ENCODE assay signal across 1 mouse cellular context in the genomic region with DNA sequence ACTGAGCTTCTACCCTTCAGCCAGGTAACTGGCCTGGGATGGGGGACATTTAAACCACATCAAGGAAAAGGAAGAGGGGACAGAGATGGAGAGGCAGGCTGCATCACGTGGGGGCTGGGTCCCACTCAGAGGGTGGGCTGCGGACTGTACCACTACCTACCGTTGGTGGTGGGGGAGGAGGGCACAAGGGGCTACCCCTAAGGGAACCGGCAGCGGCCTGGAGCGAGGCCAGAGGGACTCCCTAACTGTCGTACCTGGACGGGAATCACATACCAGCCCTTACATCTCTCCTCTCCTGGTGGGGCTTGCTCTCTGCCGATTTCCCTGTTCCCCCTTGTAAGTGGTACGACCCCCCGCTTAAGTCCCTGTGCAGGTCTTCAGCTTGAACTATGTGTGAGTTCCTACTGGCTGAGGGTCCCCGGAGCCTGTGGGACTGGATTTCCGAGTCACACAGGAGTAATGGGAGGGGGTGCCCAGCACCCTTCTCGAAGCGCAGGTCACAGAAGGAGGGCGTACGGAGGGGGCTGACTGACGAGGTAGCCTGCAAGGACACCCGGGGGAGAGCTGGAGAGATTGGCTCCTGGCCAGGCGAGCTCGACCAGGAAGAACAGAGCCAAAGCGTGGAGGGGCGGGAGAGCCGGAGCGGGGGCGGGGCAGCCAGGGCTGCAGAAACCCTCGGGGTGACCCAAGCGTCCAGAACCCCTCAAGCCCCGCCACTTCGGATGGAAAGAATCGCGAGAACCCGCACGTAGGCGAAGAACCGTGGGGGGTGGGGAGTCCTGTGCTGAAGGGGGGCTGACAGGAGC.
TF ChIP-seq lines count a peak whose summit lies in the region.

No protein-coding gene starts in this region.

TF ChIP-seq in MEL, 35 proteins besides CTCF, POLR2A, EP300 and RAD21:
- TF ChIP-seq ETS1 (IDR thresholded peaks at IDR 0.05; ENCODE audit: low read depth, low read length) (peak; percentile 34; the same call in 1 of the 2 replicates), TAL1 (IDR thresholded peaks at IDR 0.05; ENCODE audit: low read length) (no peak), MYC (IDR thresholded peaks at IDR 0.05; ENCODE audit: low read depth, low read length) (0 out of 2 replicates have a peak, but pooled peaks have one; percentile 14), ZKSCAN1 (IDR thresholded peaks at IDR 0.05; ENCODE audit: low read depth, low read length) (no peak), CHD2 (IDR thresholded peaks at IDR 0.05; ENCODE audit: low read length) (peak; percentile 90), BHLHE40 (IDR thresholded peaks at IDR 0.05; ENCODE audit: borderline replicate concordance, low read depth, low read length) (no peak), ZMIZ1 (IDR thresholded peaks at IDR 0.05; ENCODE audit: low read depth, low read length) (peak; percentile 43), NRF1 (IDR thresholded peaks at IDR 0.05; ENCODE audit: insufficient read depth, low read depth, low read length, poor library complexity, severe bottlenecking) (no peak), GABPA (IDR thresholded peaks at IDR 0.05; ENCODE audit: low read depth, low read length) (no peak), MXI1 (IDR thresholded peaks at IDR 0.05; ENCODE audit: low read depth, low read length) (peak; percentile 31), MYB (IDR thresholded peaks at IDR 0.05; ENCODE audit: low read depth, low read length) (no peak), ZNF384 (IDR thresholded peaks at IDR 0.05; ENCODE audit: low read depth, low read length) (no peak), USF2 (IDR thresholded peaks at IDR 0.05; ENCODE audit: borderline replicate concordance in 1 of 2, insufficient read depth in 1 of 2, low read depth in 1 of 2, low read length in 2 of 2) (peak in 1 of 2 experiments; percentile 67; a peak in 1 of 4 replicates), GATA1 (IDR thresholded peaks at IDR 0.05; ENCODE audit: low read depth, low read length) (no peak), POLR2AphosphoS2 (IDR thresholded peaks at IDR 0.05; ENCODE audit: low read length) (no peak; the same call in 1 of the 2 replicates), NELFE (IDR thresholded peaks at IDR 0.05; ENCODE audit: low read depth, low read length) (peak; percentile 55), KAT2A (conservative IDR thresholded peaks at IDR 0.05; ENCODE audit: low read depth, low read length) (no peak), SIN3A (IDR thresholded peaks at IDR 0.05; ENCODE audit: low read length) (peak; percentile 39; the same call in 1 of the 2 replicates), SMC3 (IDR thresholded peaks at IDR 0.05; ENCODE audit: low read depth, low read length) (no peak), CHD1 (IDR thresholded peaks at IDR 0.05; ENCODE audit: low read depth, low read length) (peak; percentile 99), E2F4 (IDR thresholded peaks at IDR 0.05; ENCODE audit: borderline replicate concordance, low read depth, low read length) (no peak), ELF1 (IDR thresholded peaks at IDR 0.05; ENCODE audit: low read depth, low read length) (peak; percentile 72), MEF2A (IDR thresholded peaks at IDR 0.05; ENCODE audit: extremely low read depth, insufficient replicate concordance, low read depth, low read length, poor library complexity, severe bottlenecking) (no peak), MAZ (IDR thresholded peaks at IDR 0.05; ENCODE audit: low read depth, low read length) (peak; percentile 32), ZC3H11A (IDR thresholded peaks at IDR 0.05; ENCODE audit: low read depth, low read length) (no peak), RCOR1 (IDR thresholded peaks at IDR 0.05; ENCODE audit: low read depth, low read length) (no peak), HCFC1 (IDR thresholded peaks at IDR 0.05; ENCODE audit: low read depth, low read length) (peak; percentile 39; the same call in 1 of the 2 replicates), UBTF (IDR thresholded peaks at IDR 0.05; ENCODE audit: borderline replicate concordance, insufficient read depth, low read depth, low read length) (no peak), TBP (IDR thresholded peaks at IDR 0.05; ENCODE audit: low read depth, low read length) (peak; percentile 57; the same call in 1 of the 2 replicates), JUND (IDR thresholded peaks at IDR 0.05; ENCODE audit: low read depth, low read length) (no peak), USF1 (IDR thresholded peaks at IDR 0.05; ENCODE audit: low read depth, low read length) (peak; percentile 91), TCF12 (IDR thresholded peaks at IDR 0.05; ENCODE audit: low read depth, low read length) (peak; percentile 2; the same call in 1 of the 2 replicates), POLR2AphosphoS5 (IDR thresholded peaks at IDR 0.05; ENCODE audit: borderline replicate concordance, low read depth, low read length) (no peak), MAFK (IDR thresholded peaks at IDR 0.05; ENCODE audit: borderline replicate concordance, low read depth, low read length) (no peak), MAX (IDR thresholded peaks at IDR 0.05; ENCODE audit: low read length) (peak; percentile 35; the same call in 1 of the 2 replicates)
